Mouse (Mus musculus) forebrain, embryonic 15.5 days (tissue): ENCODE measurements around the gene Kcna5. TPM values are rescaled to one million over a fixed set of nuclear protein-coding genes. Genes with fewer than 3 reads are reported as not detected.

Experiments
- ATAC-seq: fragments of 200-750 bp; cut with Nextera tagmentation; replicated peaks from 2 replicates; pipeline ENCODE4 v1.8.0; 2017; ENCODE audit warnings: mild to moderate bottlenecking, moderate TSS enrichment, moderate library complexity
- H3K27ac ChIP-seq: fragments of 300-500 bp; sonication (generic); replicated peaks from 2 replicates; pipeline ENCODE4 v1.5.1; 2015; ENCODE audit warnings: mild to moderate bottlenecking, inconsistent platforms
- H3K27me3 ChIP-seq: fragments of 300-500 bp; sonication (generic); 2 replicates; pipeline ENCODE4 v1.6.1; 2015; ENCODE audit warnings: inconsistent platforms
- H3K36me3 ChIP-seq: fragments of 300-500 bp; sonication (generic); 2 replicates; pipeline ENCODE4 v1.6.1; 2015; ENCODE audit warnings: mild to moderate bottlenecking, inconsistent platforms
- H3K4me1 ChIP-seq: fragments of 300-500 bp; sonication (generic); 2 replicates; pipeline ENCODE4 v1.6.1; 2015; ENCODE audit warnings: inconsistent platforms
- H3K4me2 ChIP-seq: fragments of 300-500 bp; sonication (generic); replicated peaks from 2 replicates; pipeline ENCODE4 v1.6.1; 2015; ENCODE audit warnings: mild to moderate bottlenecking, inconsistent platforms
- H3K4me3 ChIP-seq: fragments of 300-500 bp; sonication (generic); 2 replicates; pipeline ENCODE4 v1.5.1; 2015; ENCODE audit warnings: mild to moderate bottlenecking, inconsistent platforms
- H3K9ac ChIP-seq: fragments of 300-500 bp; sonication (generic); replicated peaks from 2 replicates; pipeline ENCODE4 v1.6.1; 2015; ENCODE audit warnings: mild to moderate bottlenecking, inconsistent platforms
- H3K9me3 ChIP-seq: fragments of 300-500 bp; sonication (generic); 2 replicates; pipeline ENCODE4 v1.6.1; 2016; ENCODE audit warnings: inconsistent platforms
- WGBS: fragments of 180-500 bp; shearing (Covaris S2); methylation state at CpG from one replicate; pipeline ENCODE4 v1.1.7; 2015; ENCODE audit warnings: mixed read lengths; 5-methylcytosine and 5-hydroxymethylcytosine counted together
- polyA plus RNA-seq: library from polyadenylated mRNA; unstranded; fragments of >200 nt; fragmentation: Nextera tagmentation; extraction: Ambion mirVana; gene quantifications from 2 replicates; pipeline ENCODE4 v1.2.1, GENCODE M21; 2015

Gene Kcna5
- polyA plus RNA-seq, 1 experiment from 2014 or later = 2.4 TPM

GRCm38 (mm10) chr6:126497173-126497839 is 37.9 kb downstream of the Kcna5 start:
- peak; percentile 59 for ATAC-seq
- 26% methylated on average over 6 of the region's 6 CpGs for WGBS

DNA sequence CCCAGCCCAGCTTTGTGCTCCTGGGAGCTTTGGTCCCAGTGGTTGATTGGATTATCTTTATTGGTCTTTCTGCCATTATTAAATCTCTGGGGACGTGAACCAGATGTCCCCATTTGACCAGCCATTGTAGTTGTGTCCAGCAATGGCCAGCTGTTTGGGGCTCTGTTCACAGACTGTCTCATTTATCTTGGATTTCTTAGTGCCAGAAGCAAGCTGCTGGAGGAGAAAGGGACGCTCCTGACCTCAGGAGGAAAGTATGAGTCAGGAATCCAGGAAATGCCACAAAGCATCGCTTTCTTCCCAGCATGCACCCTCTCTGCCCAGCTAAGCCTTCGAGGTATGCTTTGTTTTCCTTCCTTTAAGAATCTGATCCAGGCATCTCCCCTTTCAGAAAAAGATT is 48.1 kb downstream of the Kcna5 start:
- Histone ChIP-seq H3K9ac (no peak overlapping the region), H3K4me1 (no peaks in the 10 kb centered on the region), H3K27me3 (no peaks in the 10 kb centered on the region), H3K4me2 (no peak overlapping the region), H3K36me3 (no peaks in the 10 kb centered on the region), H3K4me3 (no peak overlapping the region), H3K9me3 (no peaks in the 10 kb centered on the region), H3K27ac (no peak overlapping the region)
- ATAC-seq = no peak
- WGBS = 16% methylated on average over 4 of the region's 4 CpGs

More at GRCm38 (mm10) chr6:126497173-126497839, 37.9 kb downstream of the Kcna5 start:
- H3K36me3 ChIP-seq = no peaks in the 10 kb centered on the region
- H3K4me2 ChIP-seq = no peak overlapping the region
- H3K9me3 ChIP-seq = no peaks in the 10 kb centered on the region
- no peak overlapping the region for H3K9ac ChIP-seq
- H3K27ac ChIP-seq = no peak overlapping the region
- no peak overlapping the region for H3K4me3 ChIP-seq
- no peaks in the 10 kb centered on the region for H3K27me3 ChIP-seq
- H3K4me1 ChIP-seq = no peaks in the 10 kb centered on the region

- no peaks in the 10 kb centered on the region for H3K27me3 ChIP-seq
- no peaks in the 10 kb centered on the region for H3K36me3 ChIP-seq
- H3K9ac ChIP-seq = no peak overlapping the region
- no peak overlapping the region for H3K4me2 ChIP-seq
- H3K4me1 ChIP-seq = no peaks in the 10 kb centered on the region
- no peak overlapping the region for H3K4me3 ChIP-seq
- no peak overlapping the region for H3K27ac ChIP-seq
- WGBS = 56% methylated on average over 4 of the region's 4 CpGs
- ATAC-seq = no peak
- H3K9me3 ChIP-seq = no peaks in the 10 kb centered on the region
Observed at GRCm38 (mm10) chr6:126484887-126485286, 50.3 kb downstream of the Kcna5 start.

DNA sequence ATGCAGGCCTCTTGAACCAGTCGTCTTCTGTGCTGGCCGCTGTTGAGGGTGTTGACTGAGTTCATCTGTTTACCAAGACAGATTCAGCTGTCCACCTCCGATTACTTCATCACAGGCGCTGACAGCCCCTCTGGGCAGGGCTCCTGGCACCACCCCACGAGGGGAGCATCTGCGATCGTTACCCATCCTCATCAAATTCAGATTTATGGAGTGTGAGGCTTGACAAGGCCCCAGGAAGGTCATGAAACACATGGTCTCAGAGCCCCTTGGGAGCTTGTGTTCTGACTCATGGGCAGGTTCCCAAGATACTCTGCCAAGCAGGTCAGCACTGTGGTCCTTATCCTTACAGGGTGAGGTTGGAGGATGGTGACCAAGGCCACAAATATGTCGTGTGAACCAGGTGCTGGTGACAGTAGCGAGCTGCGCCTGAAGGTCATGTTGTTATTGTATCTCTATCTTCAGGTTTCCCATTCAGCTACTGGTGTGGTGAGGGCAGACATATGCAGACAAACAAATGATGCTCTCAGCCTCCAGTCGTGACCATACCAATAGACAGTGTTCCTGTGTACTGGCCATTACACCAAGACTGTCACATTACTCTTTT is 51.8 kb downstream of the Kcna5 start:
- H3K36me3 ChIP-seq = no peaks in the 10 kb centered on the region
- no peak overlapping the region for H3K4me2 ChIP-seq
- H3K4me3 ChIP-seq = no peak overlapping the region
- no peak overlapping the region for H3K9ac ChIP-seq
- 85% methylated on average over 11 of the region's 11 CpGs for WGBS
- H3K4me1 ChIP-seq = no peaks in the 10 kb centered on the region
- H3K27me3 ChIP-seq = no peaks in the 10 kb centered on the region
- ATAC-seq = no peak
- no peaks in the 10 kb centered on the region for H3K9me3 ChIP-seq
- H3K27ac ChIP-seq = no peak overlapping the region

Other genes with a start within 250 kb of the Kcna5 start
- 4.8 and 4.9 TPM in 2 replicates for gene Kcna1, start 111.0 kb upstream of the Kcna5 start, polyA plus RNA-seq
- 10.6 and 11.4 TPM in 2 replicates for gene Kcna6, start 205.3 kb upstream of the Kcna5 start, polyA plus RNA-seq